ENCODE assay signal across 14 mouse cellular contexts in the genomic region with DNA sequence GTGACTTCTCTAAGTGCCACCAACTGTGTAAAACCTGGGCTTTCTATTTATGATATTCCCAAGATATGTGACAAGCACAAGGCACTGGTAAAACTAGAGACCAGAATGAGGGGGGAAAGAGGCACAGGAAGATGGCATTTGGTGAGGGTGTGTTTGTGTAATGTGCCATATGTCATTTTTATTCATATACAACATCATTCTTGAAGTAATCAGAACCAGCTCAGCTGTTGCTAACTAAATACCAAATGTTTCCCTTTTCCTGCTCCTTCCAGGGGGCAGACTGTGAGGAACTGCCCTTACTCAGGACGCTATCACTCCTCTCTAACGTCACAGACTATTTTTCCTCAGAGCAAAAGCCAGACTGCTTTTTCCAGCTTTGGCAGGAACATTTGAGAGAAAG.
A peak's percentile ranks its signal among the peaks of the same experiment; 100 is the strongest.
DNase-seq lines count a peak whose midpoint lies in the region; ATAC-seq and TF ChIP-seq lines count a peak whose summit lies in the region.
"Had no signal": no experiment of that assay in that cellular context is flagged by ENCODE, and none has a peak within 500 bp of the region (broad histone marks: within the 10 kb centered on the region; RNA-seq: fewer than 3 reads in every experiment).

No protein-coding gene starts in this region.

- no peak overlapping the region for H3K4me2 ChIP-seq in forebrain, embryonic 14.5 days (ENCODE audit: low read length)
- H3K4me2 ChIP-seq in embryonic facial prominence, embryonic 15.5 days (replicated peaks) = no peak overlapping the region; the same call in 1 of the 2 replicates
- H3K4me2 ChIP-seq: liver, embryonic 13.5 days; midbrain, embryonic 11.5 days; neural tube, embryonic 15.5 days had no signal

- H3K9me3 ChIP-seq in forebrain, embryonic 14.5 days (replicated peaks; ENCODE audit: control insufficient read depth, low read length) = no peaks in the 10 kb centered on the region
- H3K9me3 ChIP-seq in forebrain, embryonic 10.5 days = no peaks in the 10 kb centered on the region
- no peaks in the 10 kb centered on the region for H3K9me3 ChIP-seq in embryonic facial prominence, embryonic 15.5 days (replicated peaks)
- no peaks in the 10 kb centered on the region for H3K9me3 ChIP-seq in hindbrain, embryonic 10.5 days
- H3K9me3 ChIP-seq: liver, embryonic 13.5 days; neural tube, embryonic 15.5 days had no signal

- H3K9ac ChIP-seq in forebrain, embryonic 14.5 days (ENCODE audit: low read length) = no peak overlapping the region
- H3K9ac ChIP-seq in embryonic facial prominence, embryonic 15.5 days = no peak overlapping the region
- H3K9ac ChIP-seq: liver, embryonic 13.5 days; neural tube, embryonic 15.5 days had no signal

- no peak for TF ChIP-seq POLR2A in kidney, adult 2 months (IDR thresholded peaks at IDR 0.05; ENCODE audit: low read depth, low read length)

- no peaks in the 10 kb centered on the region for H3K36me3 ChIP-seq in forebrain, embryonic 14.5 days (ENCODE audit: control insufficient read depth, insufficient read depth, low read length)
- H3K36me3 ChIP-seq in forebrain, embryonic 10.5 days (replicated peaks) = no peaks in the 10 kb centered on the region
- H3K36me3 ChIP-seq in kidney, adult 2 months (ENCODE audit: control insufficient read depth, insufficient read depth, low read length) = no peaks in the 10 kb centered on the region
- no peaks in the 10 kb centered on the region for H3K36me3 ChIP-seq in embryonic facial prominence, embryonic 15.5 days
- H3K36me3 ChIP-seq in hindbrain, embryonic 10.5 days = no peaks in the 10 kb centered on the region
- H3K36me3 ChIP-seq: liver, embryonic 13.5 days; neural tube, embryonic 15.5 days had no signal

- 74% methylated on average over 2 of the region's 2 CpGs for WGBS in forebrain, embryonic 14.5 days
- WGBS in forebrain, embryonic 10.5 days = 78% methylated on average over 2 of the region's 2 CpGs
- 33% methylated on average over 2 of the region's 2 CpGs for WGBS in kidney, adult 2 months
- 31% methylated on average over 2 of the region's 2 CpGs for WGBS in embryonic facial prominence, embryonic 15.5 days
- 74% methylated on average over 2 of the region's 2 CpGs for WGBS in hindbrain, embryonic 10.5 days

- peak; percentile 72; the same call in 1 of the 2 replicates for ATAC-seq in forebrain, embryonic 14.5 days
- ATAC-seq in embryonic facial prominence, embryonic 15.5 days (ENCODE audit: insufficient number of reproducible peaks, low FRiP score, low TSS enrichment, low read depth) = no peak
- ATAC-seq: CD4-positive, CD25-positive, alpha-beta regulatory T cell, adult 4 months; Patski had no signal

- H3K4me3 ChIP-seq in forebrain, embryonic 14.5 days (ENCODE audit: low read depth, low read length) = no peak overlapping the region
- no peak overlapping the region for H3K4me3 ChIP-seq in forebrain, embryonic 10.5 days
- no peak overlapping the region for H3K4me3 ChIP-seq in kidney, adult 2 months (ENCODE audit: insufficient read depth, low read depth, low read length)
- H3K4me3 ChIP-seq in embryonic facial prominence, embryonic 15.5 days (replicated peaks) = no peak overlapping the region
- no peak overlapping the region for H3K4me3 ChIP-seq in hindbrain, embryonic 10.5 days
- H3K4me3 ChIP-seq: liver, embryonic 13.5 days; neural tube, embryonic 15.5 days had no signal

- peak; percentile 62 for DNase-seq in forebrain, embryonic 14.5 days (ENCODE audit: low spot score)
- DNase-seq in forebrain, embryonic 10.5 days (ENCODE audit: extremely low spot score, low spot score) = no peak
- DNase-seq in kidney, adult 2 months = no peak
- no peak for DNase-seq in kidney, adult 18-20 months
- DNase-seq in brain, adult 2 months (ENCODE audit: low read depth, low spot score) = peak; percentile 84
- DNase-seq in retina, postnatal 1 day = no peak
- no peak for DNase-seq in hindbrain, embryonic 10.5 days (ENCODE audit: low spot score)
- DNase-seq: adrenal gland, postnatal 25 days; liver, embryonic 13.5 days had no signal

- no peaks in the 10 kb centered on the region for H3K27me3 ChIP-seq in forebrain, embryonic 14.5 days (replicated peaks; ENCODE audit: control insufficient read depth, insufficient read depth, low read length)
- no peaks in the 10 kb centered on the region for H3K27me3 ChIP-seq in forebrain, embryonic 10.5 days (ENCODE audit: poor library complexity, severe bottlenecking)
- H3K27me3 ChIP-seq in kidney, adult 2 months (replicated peaks; ENCODE audit: control insufficient read depth, insufficient read depth, low read length) = no peaks in the 10 kb centered on the region
- H3K27me3 ChIP-seq in embryonic facial prominence, embryonic 15.5 days = no peaks in the 10 kb centered on the region
- no peaks in the 10 kb centered on the region for H3K27me3 ChIP-seq in hindbrain, embryonic 10.5 days (ENCODE audit: insufficient read depth, poor library complexity, severe bottlenecking)
- H3K27me3 ChIP-seq: liver, embryonic 13.5 days; neural tube, embryonic 15.5 days; Patski had no signal

- TF ChIP-seq CTCF in kidney, adult 2 months (conservative IDR thresholded peaks at IDR 0.05; ENCODE audit: insufficient read depth, insufficient read length, low read depth, low read length) = no peak

- H3K4me1 ChIP-seq in forebrain, embryonic 14.5 days (ENCODE audit: control insufficient read depth, insufficient read depth, low read length) = no peaks in the 10 kb centered on the region
- peaks cover 5% of the 10 kb centered on the region; the same call in 1 of the 2 replicates for H3K4me1 ChIP-seq in forebrain, embryonic 10.5 days
- H3K4me1 ChIP-seq in kidney, adult 2 months (ENCODE audit: control insufficient read depth, insufficient read depth, low read length) = 0 out of 2 replicates have a peak, but pooled peaks cover 3% of the 10 kb centered on the region
- H3K4me1 ChIP-seq in embryonic facial prominence, embryonic 15.5 days = peaks cover 12% of the 10 kb centered on the region
- no peaks in the 10 kb centered on the region for H3K4me1 ChIP-seq in hindbrain, embryonic 10.5 days (replicated peaks)
- H3K4me1 ChIP-seq: liver, embryonic 13.5 days; neural tube, embryonic 15.5 days had no signal

- H3K27ac ChIP-seq in forebrain, embryonic 14.5 days (ENCODE audit: low read depth, low read length) = no peak overlapping the region
- H3K27ac ChIP-seq in forebrain, embryonic 10.5 days = no peak overlapping the region
- H3K27ac ChIP-seq in kidney, adult 2 months (ENCODE audit: insufficient read depth, low read depth, low read length) = peak overlapping the region; percentile 55; the same call in 1 of the 2 replicates
- H3K27ac ChIP-seq in embryonic facial prominence, embryonic 15.5 days (replicated peaks) = peak overlapping the region; percentile 68
- H3K27ac ChIP-seq in hindbrain, embryonic 10.5 days = no peak overlapping the region
- H3K27ac ChIP-seq: liver, embryonic 13.5 days; neural tube, embryonic 15.5 days had no signal

Comparison
In these comparisons a context has a peak if more than half of its experiments do, and no peak if none do; other contexts are left out.
1. DNase-seq: peak in forebrain, embryonic 14.5 days (single experiment) and brain, adult 2 months (single experiment); none in forebrain, embryonic 10.5 days (single experiment), kidney, adult 2 months (single experiment), kidney, adult 18-20 months (single experiment), retina, postnatal 1 day (single experiment) and hindbrain, embryonic 10.5 days (single experiment).
2. H3K27ac ChIP-seq: peak in kidney, adult 2 months (single experiment) and embryonic facial prominence, embryonic 15.5 days (single experiment); none in forebrain, embryonic 14.5 days (single experiment), forebrain, embryonic 10.5 days (single experiment) and hindbrain, embryonic 10.5 days (single experiment).